Mouse (Mus musculus) CH12.LX (cell line): Measurements from ENCODE around the gene Snrnp35. TPM values are rescaled to one million over a fixed set of nuclear protein-coding genes. Genes with fewer than 3 reads are reported as not detected.

ENCODE experiments used
- DNase-seq: peaks from one replicate; pipeline ENCODE4 v3.0.0-alpha.2; 2013; ENCODE audit errors: extremely low read depth
- H3K27ac ChIP-seq: 2 replicates; pipeline ENCODE4 v1.5.1; 2012; ENCODE audit warnings: low read depth, mild to moderate bottlenecking, control low read depth, moderate library complexity; ENCODE audit not compliant: insufficient read depth
- H3K27me3 ChIP-seq: replicated peaks from 2 replicates; pipeline ENCODE3; 2012; ENCODE audit warnings: inconsistent platforms
- H3K36me3 ChIP-seq, 2 experiments: replicated peaks in 1 of 2; 2 replicates each; pipeline versions ENCODE3 to v1.6.1; 2012; ENCODE audit warnings: inconsistent platforms in 1 of 2, low read length in 1 of 2, mild to moderate bottlenecking in 1 of 2, mixed read lengths in 1 of 2, moderate library complexity in 1 of 2; ENCODE audit not compliant: control insufficient read depth in 1 of 2, insufficient read depth in 1 of 2
- H3K4me1 ChIP-seq, 2 experiments: 2 replicates each; pipeline ENCODE4 v1.6.1; 2012; ENCODE audit warnings: inconsistent platforms in 1 of 2, moderate library complexity in 1 of 2; ENCODE audit not compliant: insufficient read depth in 2 of 2, control insufficient read depth in 1 of 2
- H3K4me2 ChIP-seq: 2 replicates; pipeline ENCODE4 v1.6.1; 2012; ENCODE audit warnings: low read depth, mild to moderate bottlenecking, control low read depth; ENCODE audit not compliant: poor library complexity, insufficient read depth, severe bottlenecking
- H3K4me3 ChIP-seq, 3 experiments: fragments of 150-350 bp in 1 of 3; sonication (generic) in 1 of 3; replicated peaks in 1 of 3; 2 replicates each; pipeline versions ENCODE3 to v1.5.1; 2011 to 2012; ENCODE audit warnings: low read depth in 2 of 3, low read length in 2 of 3, mild to moderate bottlenecking in 2 of 3, moderate library complexity in 2 of 3, control low read depth in 1 of 3, improper control_type of control experiment in 1 of 3, inconsistent platforms in 1 of 3, mixed read lengths in 1 of 3; ENCODE audit not compliant: poor library complexity in 1 of 3
- H3K79me2 ChIP-seq: replicated peaks from 2 replicates; pipeline ENCODE4 v1.6.1; 2012; ENCODE audit warnings: mild to moderate bottlenecking, moderate library complexity; ENCODE audit not compliant: control insufficient read depth, poor library complexity, insufficient read depth, severe bottlenecking; ENCODE audit errors: extremely low read depth
- H3K9ac ChIP-seq: 2 replicates; pipeline ENCODE4 v1.6.1; 2012; ENCODE audit warnings: low read depth, mild to moderate bottlenecking, control low read depth, moderate library complexity; ENCODE audit not compliant: insufficient read depth
- H3K9me3 ChIP-seq: replicated peaks from 2 replicates; pipeline ENCODE3; 2012; ENCODE audit warnings: low read length, inconsistent platforms, mixed read lengths
- BHLHE40 ChIP-seq: IDR thresholded peaks from 2 replicates; pipeline ENCODE4 v1.6.1; 2011; ENCODE audit warnings: mild to moderate bottlenecking, low read depth, low read length, improper control_type of control experiment
- CHD1 ChIP-seq: IDR thresholded peaks from 2 replicates; pipeline ENCODE4 v1.6.1; 2012; ENCODE audit warnings: low read depth, low read length, improper control_type of control experiment, inconsistent platforms
- CHD2 ChIP-seq: IDR thresholded peaks from 2 replicates; pipeline ENCODE4 v1.6.1; 2011; ENCODE audit warnings: low read length, improper control_type of control experiment
- CTCF ChIP-seq, 2 experiments: IDR thresholded peaks in 1 of 2; conservative IDR thresholded peaks in 1 of 2; 2 replicates each; pipeline ENCODE4 v1.5.1; 2011 to 2012; ENCODE audit warnings: low read depth in 2 of 2, low read length in 2 of 2, improper control_type of control experiment in 1 of 2, inconsistent platforms in 1 of 2, mild to moderate bottlenecking in 1 of 2, moderate library complexity in 1 of 2
- E2F4 ChIP-seq: IDR thresholded peaks from 2 replicates; pipeline ENCODE4 v1.6.1; 2011; ENCODE audit warnings: low read depth, low read length, improper control_type of control experiment; ENCODE audit not compliant: insufficient replicate concordance
- ELF1 ChIP-seq: IDR thresholded peaks from 2 replicates; pipeline ENCODE4 v1.6.1; 2014; ENCODE audit warnings: low read depth, mild to moderate bottlenecking, inconsistent platforms, low read length, improper control_type of control experiment
- EP300 ChIP-seq: IDR thresholded peaks from 2 replicates; pipeline ENCODE4 v1.6.1; 2011; ENCODE audit warnings: low read length, improper control_type of control experiment
- GABPA ChIP-seq: IDR thresholded peaks from 2 replicates; pipeline ENCODE4 v1.6.1; 2012; ENCODE audit warnings: low read depth, low read length, improper control_type of control experiment, inconsistent platforms; ENCODE audit not compliant: insufficient replicate concordance
- HCFC1 ChIP-seq: IDR thresholded peaks from 2 replicates; pipeline ENCODE4 v1.6.1; 2012; ENCODE audit warnings: low read depth, mild to moderate bottlenecking, inconsistent platforms, low read length, improper control_type of control experiment
- IRF4 ChIP-seq: IDR thresholded peaks from 2 replicates; pipeline ENCODE4 v1.6.1; 2014; ENCODE audit warnings: low read depth, mild to moderate bottlenecking, inconsistent platforms, low read length, improper control_type of control experiment
- JUN ChIP-seq: IDR thresholded peaks from 2 replicates; pipeline ENCODE4 v1.6.1; 2011; ENCODE audit warnings: low read depth, mild to moderate bottlenecking, low read length, improper control_type of control experiment, moderate library complexity; ENCODE audit not compliant: insufficient read depth
- KAT2A ChIP-seq: IDR thresholded peaks from 2 replicates; pipeline ENCODE4 v1.6.1; 2012; ENCODE audit warnings: low read length, improper control_type of control experiment, inconsistent platforms; ENCODE audit not compliant: insufficient replicate concordance
- MAFK ChIP-seq: IDR thresholded peaks from 2 replicates; pipeline ENCODE4 v1.6.1; 2011; ENCODE audit warnings: low read length, improper control_type of control experiment; ENCODE audit not compliant: insufficient replicate concordance
- MAZ ChIP-seq: IDR thresholded peaks from 2 replicates; pipeline ENCODE4 v1.6.1; 2012; ENCODE audit warnings: low read depth, mild to moderate bottlenecking, inconsistent platforms, low read length, improper control_type of control experiment, moderate library complexity
- MEF2A ChIP-seq: IDR thresholded peaks from 2 replicates; pipeline ENCODE4 v1.6.1; 2014; ENCODE audit warnings: low read depth, mild to moderate bottlenecking, inconsistent platforms, low read length, improper control_type of control experiment, borderline replicate concordance
- MYC ChIP-seq: IDR thresholded peaks from 2 replicates; pipeline ENCODE4 v1.6.1; 2011; ENCODE audit warnings: low read depth, mild to moderate bottlenecking, improper control_type of control experiment, low read length
- NELFE ChIP-seq: IDR thresholded peaks from 2 replicates; pipeline ENCODE4 v1.6.1; 2011; ENCODE audit warnings: low read depth, low read length, improper control_type of control experiment
- NRF1 ChIP-seq: IDR thresholded peaks from 2 replicates; pipeline ENCODE4 v1.6.1; 2014; ENCODE audit warnings: low read depth, mild to moderate bottlenecking, inconsistent platforms, low read length, improper control_type of control experiment, moderate library complexity
- PAX5 ChIP-seq: IDR thresholded peaks from 2 replicates; pipeline ENCODE4 v1.6.1; 2012; ENCODE audit warnings: low read length, inconsistent platforms, mixed read lengths
- POLR2A ChIP-seq: IDR thresholded peaks from 2 replicates; pipeline ENCODE4 v1.6.1; 2011; ENCODE audit warnings: low read depth, mild to moderate bottlenecking, improper control_type of control experiment, low read length
- POLR2AphosphoS2 ChIP-seq: IDR thresholded peaks from 2 replicates; pipeline ENCODE4 v1.6.1; 2011; ENCODE audit warnings: low read depth, low read length, improper control_type of control experiment
- RCOR1 ChIP-seq: conservative IDR thresholded peaks from 2 replicates; pipeline ENCODE4 v1.6.1; 2012; ENCODE audit warnings: low read depth, mild to moderate bottlenecking, inconsistent platforms, low read length, improper control_type of control experiment
- SIN3A ChIP-seq: IDR thresholded peaks from 2 replicates; pipeline ENCODE4 v1.6.1; 2012; ENCODE audit warnings: low read length, improper control_type of control experiment, inconsistent platforms
- SMC3 ChIP-seq: IDR thresholded peaks from 2 replicates; pipeline ENCODE4 v1.6.1; 2011; ENCODE audit warnings: low read depth, low read length, improper control_type of control experiment
- TBP ChIP-seq: conservative IDR thresholded peaks from 2 replicates; pipeline ENCODE4 v1.6.1; 2011; ENCODE audit warnings: low read depth, low read length, improper control_type of control experiment
- TCF12 ChIP-seq: IDR thresholded peaks from 2 replicates; pipeline ENCODE4 v1.6.1; 2014; ENCODE audit warnings: low read depth, mild to moderate bottlenecking, inconsistent platforms, low read length, improper control_type of control experiment
- UBTF ChIP-seq: IDR thresholded peaks from 2 replicates; pipeline ENCODE4 v1.6.1; 2012; ENCODE audit warnings: low read depth, mild to moderate bottlenecking, inconsistent platforms, low read length, improper control_type of control experiment, moderate library complexity
- USF2 ChIP-seq: conservative IDR thresholded peaks from 2 replicates; pipeline ENCODE4 v1.6.1; 2011; ENCODE audit warnings: low read depth, low read length, improper control_type of control experiment
- ZC3H11A ChIP-seq: IDR thresholded peaks from 2 replicates; pipeline ENCODE4 v1.6.1; 2012; ENCODE audit warnings: low read depth, mild to moderate bottlenecking, inconsistent platforms, low read length, improper control_type of control experiment
- ZKSCAN1 ChIP-seq: IDR thresholded peaks from 2 replicates; pipeline ENCODE4 v1.6.1; 2012; ENCODE audit warnings: low read depth, inconsistent platforms, low read length, improper control_type of control experiment, borderline replicate concordance
- ZMIZ1 ChIP-seq: IDR thresholded peaks from 2 replicates; pipeline ENCODE4 v1.6.1; 2012; ENCODE audit warnings: low read depth, mild to moderate bottlenecking, inconsistent platforms, low read length, improper control_type of control experiment
- ZNF384 ChIP-seq: IDR thresholded peaks from 2 replicates; pipeline ENCODE4 v1.6.1; 2012; ENCODE audit warnings: low read depth, low read length, improper control_type of control experiment, inconsistent platforms
- dilution Hi-C: fragments of 300-500 bp; cut with MboI; formaldehyde crosslinking; loops from 2 replicates; pipeline ENCODE4 v1.14.3; 2020; ENCODE audit warnings: low sequenced_read_pairs; ENCODE audit not compliant: extremely low pct_unique_long_range_greater_than_20kb, extremely low pct_ligation_motif_present
- in situ Hi-C: fragments of 300-500 bp; cut with MboI; formaldehyde crosslinking; loops from 3 replicates; pipeline ENCODE4 v1.14.3; 2019; ENCODE audit warnings: low sequenced_read_pairs, low pct_ligation_motif_present, low pct_unique_long_range_greater_than_20kb, mixed read lengths
- polyA plus RNA-seq: library from polyadenylated mRNA; unstranded; fragments of >175 nt; gene quantifications from 2 replicates; pipeline ENCODE4 v1.2.1, GENCODE M21; 2012; ENCODE audit warnings: low read depth; ENCODE audit not compliant: insufficient read length
- total RNA-seq, 2 experiments: library from RNA; depleted of rRNA; stranded (reverse); fragments of 300-350 nt in 1 of 2; fragments of >200 nt in 1 of 2; gene quantifications; 2 replicates each; pipeline ENCODE4 v1.2.3; 2012 to 2014

The Snrnp35 gene
- total and polyA plus RNA-seq, 3 experiments: 13.9 to 29.0 (median 27.4) TPM

DNA sequence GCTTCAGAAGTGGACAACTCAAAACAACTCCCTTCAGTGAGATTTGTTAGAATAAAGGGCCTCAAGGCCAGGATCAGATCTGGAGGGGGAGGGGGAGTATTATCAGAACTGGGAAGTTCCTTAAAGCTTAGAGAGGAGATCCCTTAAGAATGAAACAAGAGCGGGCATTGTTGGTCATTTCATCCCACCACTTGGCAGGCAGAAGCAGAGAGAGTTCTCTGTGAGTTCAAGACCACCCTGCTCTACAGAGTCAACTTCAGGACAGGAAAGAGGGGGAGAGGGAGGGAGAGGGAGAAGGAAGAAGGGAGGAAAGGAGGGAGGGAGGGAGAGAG, 4.1 kb upstream of the Snrnp35 start:
- Histone ChIP-seq H3K79me2 (peaks cover 35% of the 10 kb centered on the region), H3K27ac (peak overlapping the region; percentile 94), H3K9ac (peak overlapping the region; percentile 83), H3K4me1 (peaks cover 3 to 24% of the 10 kb centered on the region in 2 experiments; a peak in 3 of 4 replicates), H3K27me3 (no peaks in the 10 kb centered on the region), H3K4me2 (peak overlapping the region; percentile 59), H3K4me3 (peak overlapping the region; percentile 21 to 44 (median 37)), H3K36me3 (peaks cover 9 to 17% of the 10 kb centered on the region in 2 experiments), H3K9me3 (peaks cover 5% of the 10 kb centered on the region)
- dilution Hi-C loops (no loop called here), in situ Hi-C loops (loop anchor here (5.0 kb wide), 1 partner anchor 42 kb away; the partner anchor contains the start of gene Kmt5a)
- no peak for DNase-seq
- peak; percentile 86; the same call in 1 of the 2 replicates for TF ChIP-seq CHD1
- TF ChIP-seq CHD2: peak; percentile 56; the same call in 1 of the 2 replicates
- no peak for TF ChIP-seq TBP
- no peak for TF ChIP-seq KAT2A
- TF ChIP-seq NELFE: 0 out of 2 replicates have a peak, but pooled peaks have one; percentile 25

DNA sequence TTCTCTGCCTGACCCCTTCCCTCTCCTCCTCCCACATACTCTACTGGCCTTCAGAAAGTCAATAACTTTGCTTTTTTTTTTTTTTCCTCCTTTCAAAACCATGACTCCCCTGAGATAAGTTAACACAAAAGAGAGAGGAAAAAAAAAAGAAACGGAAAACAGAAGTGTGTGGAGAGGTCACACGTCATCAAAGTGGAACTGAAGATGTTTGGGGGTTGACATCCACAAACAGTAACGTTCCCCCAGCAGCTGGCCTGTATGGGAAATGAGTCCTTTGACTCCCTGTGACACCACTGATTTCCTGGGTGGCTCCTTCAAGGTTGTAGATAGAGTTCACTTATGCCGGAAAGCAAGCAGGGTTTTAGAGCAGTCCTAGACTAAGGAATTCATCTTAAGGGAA, 2.8 kb upstream of the Snrnp35 start:
- peaks cover 8 to 34% of the 10 kb centered on the region in 2 experiments; a peak in 3 of 4 replicates for H3K4me1 ChIP-seq
- in situ Hi-C loops: no loop called here
- peak overlapping the region; percentile 95 for H3K27ac ChIP-seq
- TF ChIP-seq JUN: no peak
- no peak for TF ChIP-seq POLR2AphosphoS2
- TF ChIP-seq CHD1: no peak
- no peak for TF ChIP-seq ZKSCAN1
- no peak for TF ChIP-seq MAFK
- TF ChIP-seq RCOR1: no peak
- no peak for TF ChIP-seq NRF1
- peak; percentile 77 for TF ChIP-seq EP300
- TF ChIP-seq HCFC1: no peak; the same call in 1 of the 2 replicates
- no peak for TF ChIP-seq CTCF (conservative IDR thresholded peaks at IDR 0.05 in 1 of 2, IDR thresholded peaks at IDR 0.05 in 1 of 2; ENCODE audit: low read depth in 2 of 2, low read length in 2 of 2)
- TF ChIP-seq ZNF384: peak; percentile 99
- TF ChIP-seq MAZ: no peak
- no peak for TF ChIP-seq MEF2A
- TF ChIP-seq TBP: 0 out of 2 replicates have a peak, but pooled peaks have one; percentile 51
- TF ChIP-seq MYC: peak; percentile 61; the same call in 1 of the 2 replicates
- TF ChIP-seq UBTF: no peak
- no peak for TF ChIP-seq NELFE
- 0 out of 2 replicates have a peak, but pooled peaks have one; percentile 29 for TF ChIP-seq ELF1
- TF ChIP-seq GABPA: no peak
- no peak for TF ChIP-seq USF2
- peak; percentile 85 for TF ChIP-seq SIN3A
- peak; percentile 77 for TF ChIP-seq TCF12
- no peak for TF ChIP-seq ZMIZ1
- no peak for TF ChIP-seq E2F4
- no peak for TF ChIP-seq KAT2A
- TF ChIP-seq POLR2A: no peak
- TF ChIP-seq SMC3: no peak
- no peak for TF ChIP-seq ZC3H11A
- 0 out of 2 replicates have a peak, but pooled peaks have one; percentile 10 for TF ChIP-seq CHD2
- TF ChIP-seq BHLHE40: peak; percentile 78
- peak; percentile 79 for TF ChIP-seq IRF4
- TF ChIP-seq PAX5: no peak

More for the DNA sequence above, 2.8 kb upstream of the Snrnp35 start:
- DNase-seq: peak; percentile 89
- H3K9me3 ChIP-seq: no peaks in the 10 kb centered on the region
- H3K9ac ChIP-seq: peak overlapping the region; percentile 46
- H3K36me3 ChIP-seq: peaks cover 4 to 14% of the 10 kb centered on the region in 2 experiments
- dilution Hi-C loops: no loop called here
- H3K4me2 ChIP-seq: peak overlapping the region; percentile 39; the same call in 1 of the 2 replicates
- H3K79me2 ChIP-seq: peaks cover 29% of the 10 kb centered on the region
- H3K4me3 ChIP-seq: peak overlapping the region in 2 of 3 experiments; percentile 18 to 41
- H3K27me3 ChIP-seq: no peaks in the 10 kb centered on the region
